Mouse (Mus musculus): ENCODE data around the gene Vat1l.

- TF ChIP-seq POLR2A (IDR thresholded peaks at IDR 0.05; ENCODE audit: borderline replicate concordance, extremely low read depth, low read depth, low read length): no peak
- no peak for TF ChIP-seq CTCF (IDR thresholded peaks at IDR 0.05; ENCODE audit: insufficient read depth, low read length)
Measured at GRCm38 (mm10) chr8:114165741-114166140, 39.7 kb upstream of the Vat1l start.

Measured in lung, adult 2 months (tissue).